Mouse (Mus musculus) heart, postnatal 0 days (tissue): ENCODE results near the gene Tnrc18. TPM values are rescaled to one million over a fixed set of nuclear protein-coding genes. Genes with fewer than 3 reads are reported as not detected.

Source experiments
- ATAC-seq: fragments of 200-750 bp; cut with Nextera tagmentation; 2 replicates; pipeline ENCODE4 v1.8.0; 2017; ENCODE audit warnings: low read depth, moderate number of reproducible peaks, moderate library complexity; ENCODE audit not compliant: insufficient read depth
- DNase-seq: peaks from one replicate; pipeline ENCODE4 v3.0.0-alpha.2; 2016; ENCODE audit warnings: low spot score
- H3K27ac ChIP-seq: fragments of 300-500 bp; sonication (generic); 2 replicates; pipeline ENCODE4 v1.5.1; 2014; ENCODE audit warnings: low read depth, mild to moderate bottlenecking
- H3K27me3 ChIP-seq: fragments of 300-500 bp; sonication (generic); 2 replicates; pipeline ENCODE4 v1.6.1; 2014; ENCODE audit warnings: low read length, mixed read lengths; ENCODE audit not compliant: control insufficient read depth, insufficient read depth
- H3K36me3 ChIP-seq: fragments of 300-500 bp; sonication (generic); replicated peaks from 2 replicates; pipeline ENCODE4 v1.6.1; 2014; ENCODE audit warnings: low read length, mixed read lengths; ENCODE audit not compliant: control insufficient read depth, insufficient read depth
- H3K4me1 ChIP-seq: fragments of 300-500 bp; sonication (generic); 2 replicates; pipeline ENCODE4 v1.6.1; 2014; ENCODE audit warnings: antibody characterized with exemption; ENCODE audit not compliant: control insufficient read depth, insufficient read depth
- H3K4me2 ChIP-seq: fragments of 300-500 bp; sonication (generic); 2 replicates; pipeline ENCODE4 v1.6.1; 2014; ENCODE audit warnings: low read depth, mild to moderate bottlenecking, low read length, moderate library complexity
- H3K4me3 ChIP-seq: fragments of 300-500 bp; sonication (generic); 2 replicates; pipeline ENCODE4 v1.5.1; 2014; ENCODE audit warnings: low read depth, low read length
- H3K9ac ChIP-seq: fragments of 300-500 bp; sonication (generic); replicated peaks from 2 replicates; pipeline ENCODE4 v1.6.1; 2014; ENCODE audit warnings: low read depth, low read length, mixed read lengths
- H3K9me3 ChIP-seq: fragments of 300-500 bp; sonication (generic); replicated peaks from 2 replicates; pipeline ENCODE4 v1.6.1; 2016; ENCODE audit warnings: low read length; ENCODE audit not compliant: control insufficient read depth
- CTCF ChIP-seq: IDR thresholded peaks from 2 replicates; pipeline ENCODE4 v1.5.1; 2016; ENCODE audit warnings: antibody characterized with exemption, control low read depth, low read depth
- EP300 ChIP-seq: IDR thresholded peaks from 2 replicates; pipeline ENCODE4 v1.6.1; 2016; ENCODE audit warnings: antibody characterized with exemption, low read depth
- WGBS: fragments of 180-500 bp; shearing (Covaris S2); extraction: QIAGEN DNeasy Blood & Tissue Kit; methylation state at CpG from one replicate; pipeline ENCODE4 v1.1.7; 2014; 5-methylcytosine and 5-hydroxymethylcytosine counted together
- polyA plus RNA-seq: library from polyadenylated mRNA; unstranded; fragments of >200 nt; fragmentation: Nextera tagmentation; extraction: Ambion mirVana; gene quantifications from 2 replicates; pipeline ENCODE4 v1.2.1, GENCODE M21; 2015
- total RNA-seq: library from RNA; depleted of rRNA; stranded (reverse); fragments of >200 nt; gene quantifications from 2 replicates; pipeline ENCODE4 v1.2.3, GENCODE M21; 2014; ENCODE audit warnings: low replicate concordance

Gene Tnrc18
- total and polyA plus RNA-seq, 2 experiments from 2014 or later = 10.4 to 69.3 TPM

DNA sequence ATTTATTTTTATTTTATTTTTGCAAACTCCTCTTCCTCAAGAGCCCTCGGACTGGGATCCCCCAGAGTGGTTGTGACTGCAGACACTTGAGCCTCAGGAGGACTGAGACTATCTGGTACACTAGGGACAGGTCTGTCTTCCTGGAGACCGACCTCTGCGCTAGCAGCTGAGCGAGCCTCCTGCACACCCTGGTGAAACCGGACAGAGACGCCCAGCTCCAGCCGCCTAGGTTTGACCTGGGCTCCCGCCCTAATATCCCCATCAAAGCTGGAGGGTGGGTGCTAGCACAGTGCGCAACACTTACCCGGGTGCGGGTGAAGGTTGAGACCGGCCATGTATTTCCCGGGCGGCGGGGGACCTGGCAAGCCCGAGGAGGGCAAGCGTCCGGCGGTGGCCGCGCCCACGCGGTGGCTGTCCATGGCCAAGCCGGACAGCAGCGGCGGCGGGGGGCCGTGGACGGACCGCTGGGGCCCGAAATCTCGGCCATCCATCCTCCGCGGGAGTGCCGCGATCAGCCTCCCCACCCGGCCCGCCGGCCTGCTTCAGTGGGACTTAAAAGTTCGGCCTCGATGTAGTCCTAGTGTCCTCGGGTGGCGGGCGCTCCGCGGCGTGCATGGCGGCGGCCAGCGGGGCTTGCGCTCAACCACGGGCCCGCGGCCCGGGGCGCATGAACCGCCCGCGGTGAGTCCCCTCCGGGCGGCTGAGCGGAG, 2.6 kb downstream of the Tnrc18 start:
- Histone ChIP-seq H3K36me3 (no peaks in the 10 kb centered on the region), H3K27ac (peak overlapping the region; percentile 99), H3K9me3 (no peaks in the 10 kb centered on the region), H3K9ac (peak overlapping the region; percentile 98), H3K4me3 (peak overlapping the region; percentile 88), H3K27me3 (no peaks in the 10 kb centered on the region), H3K4me1 (peaks cover 27% of the 10 kb centered on the region), H3K4me2 (peak overlapping the region; percentile 92)
- ATAC-seq (no peak), DNase-seq (no peak)
- TF ChIP-seq CTCF (no peak), EP300 (no peak)
- WGBS = 1% methylated on average over 58 of the region's 62 CpGs

DNA sequence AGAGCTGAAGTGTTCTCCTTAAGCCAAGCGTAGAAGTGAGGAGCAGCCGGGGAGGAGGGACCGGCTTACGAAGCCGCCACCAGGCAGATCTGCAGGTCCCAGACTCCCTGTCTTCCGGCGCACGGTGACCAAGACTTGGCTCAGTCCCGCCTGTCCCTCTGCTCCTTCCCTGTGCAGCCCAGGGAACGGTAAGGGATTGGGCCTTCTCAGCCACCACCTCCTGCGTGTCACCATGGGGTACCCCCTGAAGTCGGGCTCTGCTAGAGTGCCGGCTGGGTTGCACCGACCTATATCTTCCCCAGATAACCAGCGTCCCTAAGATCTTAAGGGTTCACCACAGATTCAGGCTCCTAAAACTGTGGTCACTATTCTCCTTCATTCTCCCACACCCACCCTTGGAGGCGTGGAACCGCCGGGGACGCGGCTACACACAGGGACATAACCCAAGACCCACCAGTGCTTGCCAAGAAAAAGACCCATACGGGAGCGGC, 3.3 kb downstream of the Tnrc18 start:
- Histone ChIP-seq H3K36me3 (no peaks in the 10 kb centered on the region), H3K4me1 (peaks cover 31% of the 10 kb centered on the region), H3K27ac (peak overlapping the region; percentile 99), H3K27me3 (no peaks in the 10 kb centered on the region), H3K9ac (peak overlapping the region; percentile 98), H3K9me3 (no peaks in the 10 kb centered on the region), H3K4me2 (peak overlapping the region; percentile 92), H3K4me3 (peak overlapping the region; percentile 88)
- DNase-seq (peak; percentile 64), ATAC-seq (0 out of 2 replicates have a peak, but pooled peaks have one; percentile 10)
- TF ChIP-seq CTCF = no peak
- no peak for TF ChIP-seq EP300
- under 1% methylated on average over 22 of the region's 22 CpGs for WGBS

DNA sequence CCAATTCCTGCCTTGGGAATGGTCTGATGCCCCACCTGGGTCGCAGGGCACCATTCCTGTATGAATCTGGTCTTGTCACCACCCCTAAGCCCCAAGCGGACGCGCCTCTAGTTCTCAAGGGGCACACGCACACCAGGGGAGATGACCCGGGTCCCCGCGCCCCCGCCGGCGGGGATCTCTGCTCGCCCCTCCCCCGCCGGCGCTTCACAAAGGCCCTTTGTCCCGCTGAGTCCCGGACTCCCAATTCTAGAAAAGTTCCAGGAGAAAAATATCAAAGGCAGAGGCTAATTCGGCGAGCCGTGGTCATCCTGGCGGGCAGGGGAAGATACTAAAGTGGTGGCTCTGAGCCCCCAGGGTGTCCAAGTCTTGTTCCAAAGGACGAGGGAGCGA, 3.7 kb downstream of the Tnrc18 start:
- Histone ChIP-seq H3K9ac (peak overlapping the region; percentile 98), H3K27me3 (no peaks in the 10 kb centered on the region), H3K4me2 (peak overlapping the region; percentile 92), H3K4me3 (peak overlapping the region; percentile 88), H3K36me3 (no peaks in the 10 kb centered on the region), H3K4me1 (peaks cover 31% of the 10 kb centered on the region), H3K27ac (peak overlapping the region; percentile 99), H3K9me3 (no peaks in the 10 kb centered on the region)
- TF ChIP-seq EP300 = no peak
- TF ChIP-seq CTCF = no peak
- WGBS = 4% methylated on average over 23 of the region's 23 CpGs
- ATAC-seq = no peak
- DNase-seq = no peak

DNA sequence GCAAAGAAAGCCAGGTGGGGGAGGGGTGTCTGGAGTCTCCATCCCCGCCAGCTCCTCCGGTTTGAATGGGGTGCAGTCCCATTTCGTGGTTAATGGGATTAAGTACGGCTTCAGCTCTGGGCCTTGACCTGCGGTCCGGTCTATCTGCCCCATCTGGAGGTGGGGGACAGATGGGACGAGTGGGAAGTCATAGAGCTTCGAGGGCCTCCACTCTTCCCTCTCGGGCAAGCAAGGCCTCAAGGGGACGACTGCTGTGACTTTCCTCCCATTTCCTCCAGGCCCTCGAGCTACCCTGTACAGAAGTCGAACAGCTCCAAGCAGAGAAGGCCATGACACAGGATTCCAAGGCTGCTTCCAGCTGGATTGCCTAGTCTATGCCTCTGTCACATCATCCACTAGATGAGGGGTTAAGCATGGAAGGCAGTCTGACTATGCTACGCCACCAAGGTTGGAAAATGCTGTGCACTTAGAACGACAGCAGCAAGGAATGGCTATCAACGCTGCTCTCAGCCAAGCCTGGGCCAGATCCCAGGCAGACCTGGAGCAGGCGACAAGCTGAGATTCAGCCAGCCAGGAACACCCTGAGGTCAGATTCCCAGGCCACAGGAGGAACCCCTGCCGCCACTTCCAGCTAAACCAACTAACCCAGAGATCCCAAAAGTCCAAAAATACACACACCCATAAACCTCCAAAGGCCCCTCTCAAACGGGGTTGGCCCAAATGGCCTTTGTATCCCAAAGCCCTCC, 4.3 kb downstream of the Tnrc18 start:
- no peak for TF ChIP-seq CTCF
- no peak for TF ChIP-seq EP300
- Histone ChIP-seq H3K36me3 (peaks cover 1% of the 10 kb centered on the region; the same call in 1 of the 2 replicates), H3K27ac (peak overlapping the region; percentile 99), H3K9me3 (no peaks in the 10 kb centered on the region), H3K9ac (peak overlapping the region; percentile 98), H3K4me2 (peak overlapping the region; percentile 92), H3K4me3 (peak overlapping the region; percentile 88), H3K4me1 (peaks cover 31% of the 10 kb centered on the region), H3K27me3 (no peaks in the 10 kb centered on the region)
- WGBS = 10% methylated on average over 18 of the region's 18 CpGs
- DNase-seq (peak; percentile 50), ATAC-seq (no peak)

DNA sequence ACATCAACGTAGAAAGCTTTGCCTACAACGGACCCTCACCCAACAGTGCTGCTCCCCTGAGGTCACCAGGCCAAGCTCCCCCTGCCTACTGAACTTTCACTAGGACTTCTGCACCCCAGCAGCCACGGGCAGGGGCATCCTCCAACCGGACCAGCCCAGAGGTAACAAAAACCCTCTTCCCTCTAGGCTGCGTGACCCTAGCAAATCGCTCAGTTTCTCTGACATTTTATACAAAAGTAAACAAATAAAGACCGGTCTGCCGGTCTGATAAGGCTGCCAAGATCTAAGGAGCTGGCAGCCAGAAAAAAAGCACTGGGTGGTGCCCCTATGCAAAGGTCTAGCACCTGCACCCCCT, 4.9 kb downstream of the Tnrc18 start:
- H3K4me3 ChIP-seq = peak overlapping the region; percentile 88
- no peak for ATAC-seq
- peak overlapping the region; percentile 98; the same call in 1 of the 2 replicates for H3K9ac ChIP-seq
- DNase-seq = no peak
- no peaks in the 10 kb centered on the region for H3K9me3 ChIP-seq
- H3K36me3 ChIP-seq = peaks cover 7% of the 10 kb centered on the region; the same call in 1 of the 2 replicates
- peak overlapping the region; percentile 92 for H3K4me2 ChIP-seq
- no peak for TF ChIP-seq EP300
- no peak for TF ChIP-seq CTCF
- H3K4me1 ChIP-seq = peaks cover 31% of the 10 kb centered on the region
- 32% methylated on average over 8 of the region's 8 CpGs for WGBS
- H3K27me3 ChIP-seq = no peaks in the 10 kb centered on the region
- peak overlapping the region; percentile 99 for H3K27ac ChIP-seq
